Mouse (Mus musculus) erythroblast, adult 5-6 weeks (primary cell): ENCODE results near the gene Bcl7c. TPM values are rescaled to one million over a fixed set of nuclear protein-coding genes. Genes with fewer than 3 reads are reported as not detected.

Source experiments
- ATAC-seq: replicated peaks from 2 replicates; pipeline ENCODE4 v1.8.0; 2016; ENCODE audit warnings: moderate number of reproducible peaks, mild to moderate bottlenecking, moderate TSS enrichment, inconsistent platforms; ENCODE audit not compliant: poor library complexity, low FRiP score, severe bottlenecking
- total RNA-seq, 2 experiments: library from RNA; stranded (forward) in 1 of 2; stranded (reverse) in 1 of 2; fragments of 150-400 nt in 1 of 2; fragments of 200-764, 138-1000 nt in 1 of 2; gene quantifications; 2 replicates each; pipeline versions ENCODE4 v1.2.3 to v1.2.4; 2015 to 2017; ENCODE audit warnings: low replicate concordance in 2 of 2

The Bcl7c gene
- total RNA-seq, 2 experiments from 2014 or later, result 3.8 to 41.3 TPM

- ATAC-seq, result no peak
Observed at GRCm38 (mm10) chr7:127689626-127690280, 19.0 kb downstream of the Bcl7c start.

- ATAC-seq, result no peak
Observed at GRCm38 (mm10) chr7:127688935-127689334, 19.8 kb downstream of the Bcl7c start.

GRCm38 (mm10) chr7:127686740-127687449, 21.8 kb downstream of the Bcl7c start:
- no peak for ATAC-seq

GRCm38 (mm10) chr7:127685304-127686018, 23.3 kb downstream of the Bcl7c start:
- ATAC-seq, result no peak

GRCm38 (mm10) chr7:127681888-127682553, 26.7 kb downstream of the Bcl7c start:
- 0 out of 2 replicates have a peak, but pooled peaks have one; percentile 23 for ATAC-seq

- no peak for ATAC-seq
Observed at GRCm38 (mm10) chr7:127680541-127680940, 28.2 kb downstream of the Bcl7c start.

- ATAC-seq, result no peak
Observed at GRCm38 (mm10) chr7:127678811-127679210, 29.9 kb downstream of the Bcl7c start.

GRCm38 (mm10) chr7:127677609-127678008, 31.1 kb downstream of the Bcl7c start:
- ATAC-seq, result no peak

- ATAC-seq, result peak; percentile 83
Observed at GRCm38 (mm10) chr7:127677077-127677476, 31.7 kb downstream of the Bcl7c start.

GRCm38 (mm10) chr7:127675391-127675811, 33.3 kb downstream of the Bcl7c start:
- ATAC-seq, result no peak

GRCm38 (mm10) chr7:127674977-127675376, 33.8 kb downstream of the Bcl7c start:
- ATAC-seq, result peak; percentile 82

- no peak for ATAC-seq
Observed at GRCm38 (mm10) chr7:127672776-127673175, 36.0 kb downstream of the Bcl7c start.

GRCm38 (mm10) chr7:127671880-127672774, 36.6 kb downstream of the Bcl7c start:
- ATAC-seq, result no peak

- no peak for ATAC-seq
Observed at GRCm38 (mm10) chr7:127667171-127667570, 41.6 kb downstream of the Bcl7c start.

- no peak for ATAC-seq
Observed at GRCm38 (mm10) chr7:127666679-127667078, 42.1 kb downstream of the Bcl7c start.

- no peak for ATAC-seq
Observed at GRCm38 (mm10) chr7:127666066-127666654, 42.6 kb downstream of the Bcl7c start.

- no peak for ATAC-seq
Observed at GRCm38 (mm10) chr7:127662926-127663325, 45.8 kb downstream of the Bcl7c start.

GRCm38 (mm10) chr7:127661833-127662232, 46.9 kb downstream of the Bcl7c start:
- ATAC-seq, result no peak

GRCm38 (mm10) chr7:127660882-127661281, 47.9 kb downstream of the Bcl7c start:
- ATAC-seq, result no peak; the same call in 1 of the 2 replicates
